Mouse (Mus musculus) hematopoietic stem cell, adult 5-6 weeks (primary cell): ENCODE data around the gene Ildr1. TPM values are rescaled to one million over a fixed set of nuclear protein-coding genes. Genes with fewer than 3 reads are reported as not detected.

Source experiments
- ATAC-seq, 2 experiments: fragments of 125-278 bp in 1 of 2; replicated peaks in 1 of 2; 2 replicates each; pipeline ENCODE4 v1.8.0; 2016 to 2017; ENCODE audit warnings: inconsistent platforms in 2 of 2, mild to moderate bottlenecking in 2 of 2, moderate number of reproducible peaks in 2 of 2, low read depth in 1 of 2, moderate TSS enrichment in 1 of 2; ENCODE audit not compliant: low FRiP score in 2 of 2, poor library complexity in 2 of 2, severe bottlenecking in 2 of 2, insufficient read depth in 1 of 2, low TSS enrichment in 1 of 2
- total RNA-seq: library from RNA; stranded (forward); fragments of 172-1452, 232-1000 nt; gene quantifications from 2 replicates; pipeline ENCODE4 v1.2.3, GENCODE M21; 2017

Gene Ildr1
- total RNA-seq, 1 experiment from 2014 or later = 0.45 TPM

GRCm38 (mm10) chr16:36735421-36735820 lies 41.6 kb downstream of the Ildr1 start:
- ATAC-seq = no peak

GRCm38 (mm10) chr16:36739404-36739930 lies 45.7 kb downstream of the Ildr1 start:
- no peak for ATAC-seq

DNA sequence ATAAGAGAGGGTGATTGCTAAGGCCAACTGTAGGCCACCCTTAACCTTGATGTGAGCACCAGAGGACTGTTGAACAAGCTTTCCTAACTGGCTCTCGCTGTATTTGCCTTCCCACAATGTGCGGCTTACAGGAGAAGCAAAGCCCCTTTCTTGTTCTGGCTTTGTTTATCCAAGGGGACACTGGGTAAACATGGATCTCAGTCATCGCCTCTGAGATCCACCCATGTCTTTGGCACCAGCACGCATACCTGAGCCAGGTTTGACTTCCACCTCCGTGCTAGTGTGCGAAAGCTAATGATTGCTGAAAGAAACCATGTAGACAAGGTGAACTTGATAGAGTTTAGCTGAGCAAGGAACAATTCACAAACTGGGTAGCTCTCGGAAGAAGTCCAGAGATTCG lies 49.8 kb downstream of the Ildr1 start:
- ATAC-seq = no peak

DNA sequence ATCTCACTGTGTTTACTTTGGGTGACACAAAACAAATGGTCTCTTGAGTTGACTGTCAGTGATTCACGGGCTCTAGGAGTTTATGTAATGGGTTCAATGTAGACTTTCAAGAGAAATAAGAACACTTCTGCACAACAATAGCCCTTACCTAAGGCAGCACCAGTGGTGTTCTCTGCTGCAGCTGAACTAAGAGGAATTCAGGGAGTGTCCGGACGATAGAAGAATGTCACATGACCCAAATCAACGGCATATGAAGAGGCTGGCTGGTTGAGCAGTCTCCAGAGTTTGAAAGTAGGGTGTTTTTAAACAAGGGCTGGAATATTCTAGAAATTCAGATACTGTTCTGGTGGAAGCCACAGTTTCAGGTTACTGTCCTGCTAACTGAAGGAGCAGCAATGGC lies 53.3 kb downstream of the Ildr1 start:
- ATAC-seq = no peak

- no peak for ATAC-seq
These were observed 54.0 kb downstream of the Ildr1 start for GRCm38 (mm10) chr16:36747767-36748166.

- ATAC-seq = no peak
These were observed 58.2 kb downstream of the Ildr1 start for GRCm38 (mm10) chr16:36751979-36752378.

DNA sequence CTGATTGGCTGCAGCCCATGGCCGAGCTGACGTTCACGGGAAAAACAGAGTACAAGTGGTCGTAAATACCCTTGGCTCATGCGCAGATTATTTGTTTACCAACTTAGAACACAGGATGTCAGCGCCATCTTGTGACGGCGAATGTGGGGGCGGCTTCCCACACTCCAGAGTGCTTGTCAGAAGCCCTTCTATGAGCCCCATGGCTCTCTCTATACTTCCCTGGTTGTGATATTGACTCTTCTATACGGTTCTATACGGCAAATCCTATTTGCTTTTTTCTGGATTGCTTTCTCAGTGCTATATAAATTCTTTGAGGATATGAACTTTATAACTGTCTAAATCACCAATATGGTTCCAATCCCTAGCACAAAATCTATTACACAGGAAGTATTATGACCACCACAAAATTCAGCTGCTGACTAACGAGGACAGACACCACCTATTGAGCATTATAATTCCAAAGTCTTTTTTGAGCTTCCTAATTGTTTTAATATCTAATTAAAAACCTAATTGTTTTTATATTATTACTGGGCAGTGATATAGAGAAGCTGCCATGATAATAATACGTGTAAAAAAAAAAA lies 76.5 kb downstream of the Ildr1 start:
- ATAC-seq = 0 out of 4 replicates have a peak, but pooled peaks of 1 of the 2 experiments have one; percentile 49

GRCm38 (mm10) chr16:36770830-36771229 lies 77.1 kb downstream of the Ildr1 start:
- ATAC-seq = no peak

- ATAC-seq = no peak
These were observed 77.5 kb downstream of the Ildr1 start for GRCm38 (mm10) chr16:36771244-36771643.

GRCm38 (mm10) chr16:36771703-36772102 lies 77.9 kb downstream of the Ildr1 start:
- no peak for ATAC-seq

DNA sequence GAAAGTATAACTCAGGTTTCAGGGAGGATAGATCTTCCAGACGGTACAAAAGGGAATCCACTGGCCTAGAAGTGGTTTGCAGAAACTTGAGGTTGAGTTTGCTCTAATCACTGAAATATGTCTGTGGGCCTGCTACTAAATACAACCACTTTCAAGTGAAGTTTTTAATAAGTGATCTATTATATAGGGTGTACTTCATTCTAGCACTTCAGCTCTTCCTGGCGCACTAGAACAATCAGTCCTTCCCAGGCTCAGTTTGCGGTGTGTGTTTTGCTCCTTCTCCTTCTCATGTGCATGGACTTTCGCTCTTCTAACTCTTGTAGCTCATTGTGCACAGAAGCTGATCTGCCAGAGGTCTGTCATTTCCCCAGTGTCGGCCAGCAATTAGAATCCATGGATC lies 79.2 kb downstream of the Ildr1 start:
- no peak for ATAC-seq

DNA sequence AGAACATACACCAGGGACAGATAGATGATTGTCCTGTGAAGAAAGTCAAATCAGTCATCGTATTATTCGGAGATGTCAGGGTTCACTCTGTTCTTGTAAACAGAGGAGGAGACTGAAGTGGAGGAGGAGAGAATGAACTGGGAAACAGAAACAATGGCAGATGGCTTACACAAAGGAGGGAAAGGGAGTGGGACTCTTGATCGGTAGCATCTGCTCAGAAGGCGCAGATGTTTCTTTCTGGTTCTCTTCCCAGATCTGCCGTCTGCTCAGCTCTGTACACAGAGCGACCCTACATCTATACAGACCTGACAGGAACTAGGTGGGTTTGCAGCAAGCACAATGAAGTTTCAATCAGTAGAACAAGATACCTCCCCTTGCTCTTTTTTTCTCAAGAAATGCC lies 81.9 kb downstream of the Ildr1 start:
- no peak for ATAC-seq

Other genes with a start within 250 kb of the Ildr1 start
- gene Stfa3, start 238.6 kb upstream of the Ildr1 start, total RNA-seq = not detected in 2 replicates
- gene Casr, start 131.8 kb upstream of the Ildr1 start, total RNA-seq = not detected in 2 replicates
- gene Cd86, start 27.9 kb upstream of the Ildr1 start, total RNA-seq = 14.1 and 18.0 TPM in 2 replicates
- gene Slc15a2, start 91.0 kb downstream of the Ildr1 start, total RNA-seq = 46.8 and 70.9 TPM in 2 replicates
- gene Iqcb1, start 134.4 kb downstream of the Ildr1 start, total RNA-seq = 37.6 and 46.5 TPM in 2 replicates
- gene Eaf2, start 181.0 kb downstream of the Ildr1 start, total RNA-seq = not detected in 2 replicates
- 38.7 and 41.1 TPM in 2 replicates for gene Golgb1, start 181.2 kb downstream of the Ildr1 start, total RNA-seq
- gene Hcls1, start 241.0 kb downstream of the Ildr1 start, total RNA-seq = 222 and 289 TPM in 2 replicates